Mouse (Mus musculus) kidney, postnatal 0 days (tissue): ENCODE data around the gene Aar2. TPM values are rescaled to one million over a fixed set of nuclear protein-coding genes. Genes with fewer than 3 reads are reported as not detected.

Experiments used
- ATAC-seq: fragments of 200-750 bp; cut with Nextera tagmentation; replicated peaks from 2 replicates; pipeline ENCODE4 v1.8.0; 2017; ENCODE audit warnings: low read depth, moderate number of reproducible peaks, moderate TSS enrichment, moderate library complexity; ENCODE audit not compliant: low FRiP score
- DNase-seq: peaks from one replicate; pipeline ENCODE4 v3.0.0-alpha.2; 2016; ENCODE audit warnings: low spot score
- H3K27ac ChIP-seq: fragments of 300-500 bp; sonication (generic); 2 replicates; pipeline ENCODE4 v1.5.1; 2014; ENCODE audit warnings: mild to moderate bottlenecking
- H3K27me3 ChIP-seq: fragments of 300-500 bp; sonication (generic); 2 replicates; pipeline ENCODE4 v1.6.1; 2014; ENCODE audit warnings: low read length, mixed read lengths; ENCODE audit not compliant: insufficient read depth
- H3K36me3 ChIP-seq: fragments of 300-500 bp; sonication (generic); 2 replicates; pipeline ENCODE4 v1.6.1; 2014; ENCODE audit warnings: low read length, mixed read lengths; ENCODE audit not compliant: insufficient read depth
- H3K4me1 ChIP-seq: fragments of 300-500 bp; sonication (generic); replicated peaks from 2 replicates; pipeline ENCODE4 v1.6.1; 2014; ENCODE audit warnings: antibody characterized with exemption, low read length, mixed read lengths; ENCODE audit not compliant: insufficient read depth
- H3K4me2 ChIP-seq: fragments of 300-500 bp; sonication (generic); 2 replicates; pipeline ENCODE4 v1.6.1; 2014; ENCODE audit warnings: mild to moderate bottlenecking, low read length, moderate library complexity, mixed read lengths
- H3K4me3 ChIP-seq: fragments of 300-500 bp; sonication (generic); replicated peaks from 2 replicates; pipeline ENCODE4 v1.5.1; 2014; ENCODE audit warnings: low read depth, low read length
- H3K9ac ChIP-seq: fragments of 300-500 bp; sonication (generic); 2 replicates; pipeline ENCODE4 v1.6.1; 2014; ENCODE audit warnings: low read depth, low read length
- H3K9me3 ChIP-seq: fragments of 300-500 bp; sonication (generic); replicated peaks from 2 replicates; pipeline ENCODE4 v1.6.1; 2016; ENCODE audit warnings: low read length, inconsistent platforms, mixed read lengths
- CTCF ChIP-seq: IDR thresholded peaks from 2 replicates; pipeline ENCODE4 v1.5.1; 2016; ENCODE audit warnings: antibody characterized with exemption, low read depth, mild to moderate bottlenecking, moderate library complexity
- WGBS: fragments of 180-500 bp; shearing (Covaris S2); extraction: QIAGEN DNeasy Blood & Tissue Kit; methylation state at CpG from one replicate; pipeline ENCODE4 v1.1.7; 2014; 5-methylcytosine and 5-hydroxymethylcytosine counted together
- polyA plus RNA-seq: library from polyadenylated mRNA; unstranded; fragments of >200 nt; fragmentation: Nextera tagmentation; extraction: Ambion mirVana; gene quantifications from 2 replicates; pipeline ENCODE4 v1.2.1, GENCODE M21; 2015

Gene Aar2
- polyA plus RNA-seq, 1 experiment from 2014 or later = 30.0 TPM

DNA sequence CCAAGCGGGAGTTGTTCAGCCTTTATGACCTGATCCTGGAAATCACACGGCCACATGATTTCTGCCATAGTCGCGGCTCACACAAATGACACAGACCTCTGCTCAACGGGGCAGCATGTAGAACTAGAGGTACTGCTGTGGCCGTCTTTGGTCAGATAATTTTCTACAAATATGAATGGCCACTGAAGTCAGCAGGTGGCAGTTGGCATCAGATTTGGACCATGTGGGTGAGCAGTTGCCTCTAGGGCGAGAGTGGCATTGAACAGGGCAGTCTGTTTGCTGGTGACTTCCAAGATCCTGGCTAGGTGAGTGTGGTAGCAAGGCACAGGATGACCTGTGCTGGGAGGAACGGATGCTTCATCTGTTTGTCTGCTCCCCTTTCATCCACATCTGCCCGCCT is 42.1 kb downstream of the Aar2 start:
- Histone ChIP-seq H3K27ac (no peak overlapping the region), H3K36me3 (no peaks in the 10 kb centered on the region), H3K4me2 (no peak overlapping the region), H3K27me3 (no peaks in the 10 kb centered on the region), H3K9ac (no peak overlapping the region), H3K4me1 (no peaks in the 10 kb centered on the region), H3K4me3 (no peak overlapping the region), H3K9me3 (no peaks in the 10 kb centered on the region)
- WGBS = 89% methylated on average over 9 of the region's 9 CpGs
- ATAC-seq = no peak
- TF ChIP-seq CTCF = no peak
- DNase-seq = no peak

DNA sequence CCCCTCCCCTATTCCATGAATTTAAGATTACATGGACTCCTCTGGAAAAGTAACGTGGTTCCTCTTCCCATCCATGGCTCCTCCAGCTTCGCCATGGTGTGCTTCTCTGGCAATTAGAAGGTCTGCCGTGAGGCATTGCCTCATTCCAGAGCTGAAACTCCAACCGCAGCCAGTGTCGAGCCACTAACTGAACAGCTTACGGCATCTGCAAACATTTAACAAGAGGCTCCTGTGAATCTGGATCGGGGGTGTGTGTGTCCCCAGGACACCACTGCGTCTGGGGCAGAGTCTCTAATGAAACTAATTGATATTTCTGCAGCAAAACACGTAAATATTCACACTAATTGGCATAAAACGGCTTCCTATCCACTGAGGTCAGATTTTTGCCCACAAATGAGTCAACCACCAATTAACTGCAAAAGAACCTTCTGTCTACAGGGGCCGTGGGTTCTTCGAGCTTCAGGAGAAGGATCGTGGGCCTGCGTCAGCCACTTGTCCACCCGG is 47.7 kb downstream of the Aar2 start:
- TF ChIP-seq CTCF = no peak
- H3K4me1 ChIP-seq = no peaks in the 10 kb centered on the region
- H3K9me3 ChIP-seq = no peaks in the 10 kb centered on the region
- ATAC-seq (no peak), DNase-seq (no peak)
- H3K9ac ChIP-seq = no peak overlapping the region
- no peak overlapping the region for H3K27ac ChIP-seq
- H3K4me2 ChIP-seq = no peak overlapping the region
- H3K27me3 ChIP-seq = no peaks in the 10 kb centered on the region
- WGBS = 71% methylated on average over 15 of the region's 15 CpGs
- no peaks in the 10 kb centered on the region for H3K36me3 ChIP-seq
- no peak overlapping the region for H3K4me3 ChIP-seq

DNA sequence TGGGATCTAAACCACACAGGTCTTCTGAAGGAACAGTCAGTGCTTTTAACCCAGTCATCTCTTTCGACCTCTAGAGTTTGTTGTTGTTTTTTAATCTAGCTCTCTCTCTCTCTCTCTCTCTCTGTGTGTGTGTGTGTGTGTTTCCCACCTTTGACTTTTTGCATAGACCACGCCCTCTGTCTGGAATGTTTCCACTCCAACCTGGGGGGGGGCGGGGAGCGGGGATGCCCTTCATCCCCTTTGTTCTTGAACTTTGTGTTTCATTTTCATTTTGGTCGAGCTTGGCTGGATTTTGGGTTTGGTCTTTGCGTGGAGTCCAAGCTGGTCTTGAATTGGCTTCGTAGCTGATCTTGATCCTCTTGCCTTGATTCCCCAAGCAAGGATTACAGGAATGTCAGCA is 55.2 kb downstream of the Aar2 start:
- Histone ChIP-seq H3K27ac (no peak overlapping the region), H3K27me3 (no peaks in the 10 kb centered on the region), H3K36me3 (no peaks in the 10 kb centered on the region), H3K4me2 (no peak overlapping the region), H3K4me3 (no peak overlapping the region), H3K4me1 (no peaks in the 10 kb centered on the region), H3K9ac (no peak overlapping the region), H3K9me3 (no peaks in the 10 kb centered on the region)
- 74% methylated on average over 7 of the region's 7 CpGs for WGBS
- no peak for TF ChIP-seq CTCF
- no peak for DNase-seq
- no peak for ATAC-seq

DNA sequence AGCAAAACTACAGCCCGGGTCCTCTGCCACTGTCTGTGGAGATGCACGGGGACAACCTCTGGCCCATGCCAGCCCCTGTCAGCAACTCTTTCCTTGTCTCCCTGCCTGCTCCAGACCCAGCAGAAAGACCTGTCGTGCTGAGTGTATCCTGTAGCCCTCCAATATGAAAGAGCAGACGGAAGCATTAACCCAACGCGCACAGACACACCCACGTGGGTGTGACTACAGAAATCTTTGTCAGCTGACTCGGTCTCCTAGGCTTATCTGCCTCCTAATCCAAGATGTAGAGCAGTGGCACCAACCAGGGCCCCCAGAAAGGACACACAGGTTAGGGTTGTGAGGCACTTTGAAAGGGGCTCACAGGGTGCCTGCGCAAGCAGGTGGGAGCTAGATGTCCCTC is 56.3 kb downstream of the Aar2 start:
- Histone ChIP-seq H3K9me3 (no peaks in the 10 kb centered on the region), H3K4me3 (no peak overlapping the region), H3K9ac (no peak overlapping the region), H3K27ac (no peak overlapping the region), H3K36me3 (no peaks in the 10 kb centered on the region), H3K27me3 (no peaks in the 10 kb centered on the region), H3K4me2 (no peak overlapping the region), H3K4me1 (no peaks in the 10 kb centered on the region)
- 83% methylated on average over 9 of the region's 9 CpGs for WGBS
- DNase-seq = no peak
- no peak for ATAC-seq
- no peak for TF ChIP-seq CTCF

DNA sequence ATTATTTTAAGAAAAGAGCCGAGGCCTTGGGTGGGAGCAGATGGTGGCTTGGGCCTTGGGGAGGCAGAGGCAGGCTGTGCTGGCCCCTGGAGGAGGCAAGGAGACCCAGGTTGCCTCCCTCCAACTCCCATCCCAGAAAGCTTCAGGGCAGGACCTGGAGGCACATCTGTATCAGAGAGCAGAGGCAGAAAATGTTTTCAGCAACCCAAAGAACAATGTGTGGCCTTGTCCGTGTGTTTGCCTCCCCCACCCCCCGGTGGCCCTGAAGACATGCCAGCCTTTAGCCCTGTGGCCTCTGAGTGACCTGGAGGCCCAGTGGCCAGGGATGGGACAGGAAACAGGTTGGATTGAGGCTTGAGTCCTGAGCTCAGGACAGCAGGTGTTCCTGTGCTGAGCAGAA is 57.8 kb downstream of the Aar2 start:
- Histone ChIP-seq H3K4me1 (no peaks in the 10 kb centered on the region), H3K9me3 (no peaks in the 10 kb centered on the region), H3K4me2 (no peak overlapping the region), H3K27me3 (no peaks in the 10 kb centered on the region), H3K4me3 (no peak overlapping the region), H3K9ac (no peak overlapping the region), H3K36me3 (no peaks in the 10 kb centered on the region), H3K27ac (no peak overlapping the region)
- DNase-seq (no peak), ATAC-seq (no peak)
- TF ChIP-seq CTCF = no peak
- 59% methylated on average over 3 of the region's 3 CpGs for WGBS

DNA sequence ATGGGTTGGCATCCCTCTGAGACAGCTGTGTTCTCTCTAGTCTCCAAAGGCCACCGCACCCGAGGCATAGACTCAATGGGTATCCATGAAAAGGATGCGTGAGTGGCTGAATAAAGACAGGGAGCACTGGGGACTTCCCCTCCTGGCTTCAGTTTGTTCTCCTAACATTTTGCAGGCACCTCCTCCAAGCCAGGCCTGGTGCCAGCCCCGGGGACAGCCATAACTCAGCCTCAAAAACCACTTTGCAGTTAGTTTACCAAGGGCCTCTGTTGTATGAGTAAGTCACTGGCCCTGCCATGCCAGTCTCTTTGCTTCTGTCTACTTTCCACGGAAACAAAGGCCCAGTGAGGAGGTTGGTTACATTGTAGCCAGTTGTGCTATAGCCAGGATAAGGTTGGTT is 58.6 kb downstream of the Aar2 start:
- Histone ChIP-seq H3K9me3 (no peaks in the 10 kb centered on the region), H3K4me2 (no peak overlapping the region), H3K9ac (no peak overlapping the region), H3K4me1 (no peaks in the 10 kb centered on the region), H3K27me3 (peaks cover under 1% of the 10 kb centered on the region; the same call in 1 of the 2 replicates), H3K27ac (no peak overlapping the region), H3K4me3 (no peak overlapping the region), H3K36me3 (no peaks in the 10 kb centered on the region)
- ATAC-seq (no peak), DNase-seq (no peak)
- no peak for TF ChIP-seq CTCF
- 76% methylated on average over 5 of the region's 5 CpGs for WGBS

DNA sequence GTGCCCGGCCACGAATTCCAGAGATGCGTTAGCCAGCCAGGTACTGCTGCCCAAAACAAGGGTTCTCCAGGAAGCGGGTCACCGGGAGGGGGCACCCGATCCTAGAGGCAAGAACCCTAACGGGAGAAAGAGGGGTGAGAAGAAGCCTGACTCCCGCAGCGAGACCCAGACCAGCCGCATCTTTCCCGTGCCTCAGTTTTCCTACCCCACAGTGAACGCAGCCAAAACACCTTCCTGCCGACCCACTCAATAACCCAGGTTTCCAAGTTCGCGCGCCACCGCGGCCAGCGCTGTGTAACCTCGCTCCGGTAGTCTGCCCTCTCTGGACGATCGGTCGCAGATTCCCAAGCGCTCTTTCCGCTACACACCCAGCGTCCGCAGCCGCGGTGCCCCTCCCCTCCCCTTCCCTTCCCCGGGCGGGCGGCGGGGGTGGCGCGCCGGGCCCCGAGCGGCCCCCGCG is 65.7 kb downstream of the Aar2 start:
- peak; percentile 42 for TF ChIP-seq CTCF
- DNase-seq (no peak), ATAC-seq (no peak)
- Histone ChIP-seq H3K36me3 (no peaks in the 10 kb centered on the region), H3K4me3 (peak overlapping the region; percentile 59), H3K4me2 (peak overlapping the region; percentile 97), H3K9me3 (no peaks in the 10 kb centered on the region), H3K27ac (no peak overlapping the region), H3K27me3 (peaks cover 50% of the 10 kb centered on the region), H3K9ac (peak overlapping the region; percentile 49), H3K4me1 (no peaks in the 10 kb centered on the region; the same call in 1 of the 2 replicates)
- under 1% methylated on average over 41 of the region's 41 CpGs for WGBS
